Mouse (Mus musculus) adrenal gland, postnatal 10 days (tissue): ENCODE data around the gene Tubgcp6. TPM values are rescaled to one million over a fixed set of nuclear protein-coding genes. Genes with fewer than 3 reads are reported as not detected.

ENCODE experiments used
- DNase-seq: peaks from one replicate; pipeline ENCODE4 v3.0.0; 2021; ENCODE audit warnings: mixed read lengths
- total RNA-seq, 2 experiments: library from RNA; stranded (reverse); gene quantifications; 2 replicates each; pipeline ENCODE4 v1.2.3; 2021

Tubgcp6 gene
- total RNA-seq, 2 experiments from 2014 or later = 13.5 to 18.6 TPM

DNA sequence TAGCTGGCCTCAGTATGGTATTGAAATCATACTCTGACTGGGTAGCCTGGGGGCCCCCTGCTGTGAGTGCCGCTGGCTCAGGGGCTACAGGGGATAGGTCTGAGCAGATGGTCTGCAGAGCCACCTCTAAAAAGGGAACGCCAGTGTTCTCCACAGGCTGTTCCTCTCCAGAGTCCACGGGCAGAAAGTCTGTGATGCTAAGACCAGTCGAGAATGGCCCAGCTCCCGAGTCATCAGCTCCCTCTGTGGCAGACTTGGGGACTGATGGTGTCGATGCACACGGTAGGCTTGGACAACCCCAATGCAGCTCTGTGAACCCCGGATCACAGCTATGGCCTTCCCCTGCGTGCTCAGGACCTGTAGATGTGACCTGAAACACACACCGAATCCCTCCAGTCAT lies 19.0 kb downstream of the Tubgcp6 start:
- DNase-seq = no peak

DNA sequence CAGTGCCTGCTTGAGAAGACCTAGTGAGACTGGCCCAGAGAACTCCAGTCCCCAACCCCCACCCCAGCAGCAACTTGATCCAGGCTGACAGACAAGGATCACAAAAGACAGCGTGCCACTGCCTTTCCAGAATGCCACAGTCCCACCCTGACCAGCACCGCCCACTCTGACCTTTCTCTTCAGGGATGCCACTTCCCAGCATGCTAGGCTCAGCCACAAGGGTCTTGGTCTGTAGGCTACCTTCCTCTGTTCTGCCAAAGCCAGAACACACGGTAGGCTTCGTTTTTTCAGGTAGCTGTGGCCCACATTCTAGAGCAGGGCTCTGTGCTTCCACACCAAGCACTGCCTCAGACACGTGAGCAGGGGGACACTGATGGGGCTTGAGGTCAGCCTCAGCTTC lies 20.3 kb downstream of the Tubgcp6 start:
- DNase-seq = no peak

DNA sequence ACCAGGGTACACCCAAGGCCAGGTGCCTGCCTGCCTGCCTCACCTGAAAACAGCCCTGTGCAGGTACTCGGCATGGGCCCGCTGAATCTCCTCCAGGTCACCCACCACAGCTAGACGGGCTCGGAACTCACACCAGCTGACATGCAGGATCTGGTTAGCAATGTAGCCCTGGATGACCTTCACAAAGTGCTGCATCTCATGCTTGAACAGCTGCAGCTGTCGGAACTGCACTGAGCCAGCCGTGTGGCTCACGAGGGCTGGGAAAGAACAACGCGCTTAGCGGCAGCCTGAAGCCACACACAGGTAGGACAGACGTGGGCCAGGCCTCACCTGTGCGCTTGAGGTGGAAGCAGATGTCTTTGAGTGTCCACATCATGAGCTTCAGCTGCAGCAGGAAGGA lies 22.1 kb downstream of the Tubgcp6 start:
- no peak for DNase-seq

DNA sequence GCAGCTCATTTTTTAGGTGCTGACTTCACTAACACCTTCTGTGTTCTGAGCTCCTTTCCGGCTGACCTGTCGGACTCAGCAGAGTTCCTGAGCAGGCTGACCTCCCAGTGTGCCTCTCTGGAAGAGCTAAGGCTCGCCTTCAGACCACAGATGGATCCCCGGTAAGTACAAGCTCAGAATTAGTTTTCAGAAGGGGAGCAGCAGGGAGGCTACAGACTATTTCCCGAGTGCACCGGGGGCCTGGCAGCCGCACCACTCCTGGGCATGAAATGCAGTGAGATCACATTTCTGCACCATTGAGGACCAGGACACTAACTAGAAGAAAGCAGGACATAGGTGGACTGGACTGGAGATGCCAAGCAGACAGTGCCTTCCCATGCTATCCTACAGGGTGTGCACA lies 24.3 kb downstream of the Tubgcp6 start:
- DNase-seq = no peak

DNA sequence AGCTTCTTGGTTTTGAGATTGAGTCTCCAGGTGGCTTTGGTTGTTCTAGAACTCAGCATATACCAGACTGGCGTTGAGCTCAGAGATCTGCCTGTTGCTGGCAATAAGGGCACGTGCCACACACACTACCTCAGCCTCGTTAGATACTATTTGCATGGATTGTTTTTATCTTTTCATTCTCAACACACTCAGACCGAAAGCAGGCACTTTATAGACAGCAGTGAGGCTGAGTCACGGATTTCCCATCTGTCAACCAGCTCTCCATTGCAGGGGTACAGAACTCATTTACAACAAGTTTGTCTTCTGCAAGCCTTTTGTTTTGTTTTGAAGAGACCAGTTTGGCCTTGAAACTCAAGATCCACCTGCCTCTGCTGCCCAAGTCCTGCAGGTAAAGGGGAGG lies 25.5 kb downstream of the Tubgcp6 start:
- no peak for DNase-seq

DNA sequence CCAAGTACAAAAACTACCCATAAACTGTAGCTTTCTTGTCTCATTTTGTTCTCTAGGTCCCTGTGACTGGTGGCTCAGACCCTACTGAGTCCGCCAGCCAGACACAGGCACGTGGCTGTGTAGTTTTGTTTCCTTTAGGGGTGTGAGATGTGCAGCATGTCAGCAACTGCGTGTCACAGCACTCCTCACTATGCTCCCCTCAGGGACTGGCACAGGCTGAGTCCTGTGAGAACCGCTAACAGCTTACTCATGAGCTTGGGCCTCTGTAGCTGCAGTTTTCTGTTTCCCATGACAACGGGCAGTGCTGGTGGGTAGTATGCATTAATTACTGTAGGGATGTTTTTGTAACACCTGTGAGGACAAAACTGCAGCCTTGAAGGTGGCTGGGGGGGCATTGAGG lies 30.7 kb downstream of the Tubgcp6 start:
- DNase-seq = no peak

DNA sequence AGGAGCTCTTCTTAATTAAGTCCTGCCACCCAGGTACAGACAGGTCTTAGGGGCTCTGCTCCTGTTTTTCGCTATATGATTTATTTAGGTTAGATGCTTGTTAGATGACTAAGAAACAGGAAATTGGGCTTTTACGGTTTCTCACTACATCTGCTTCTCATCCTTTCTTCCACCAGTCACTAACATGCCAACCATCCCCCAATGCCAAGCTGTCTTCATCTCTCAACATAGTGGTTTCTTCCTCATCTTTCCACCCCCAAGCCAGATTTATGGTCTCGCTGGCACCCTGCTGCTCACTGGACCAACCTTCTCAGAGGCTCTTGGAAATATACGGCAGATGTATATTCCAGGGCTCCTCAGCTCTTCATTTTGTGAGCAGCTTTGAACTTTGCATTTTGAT lies 32.2 kb downstream of the Tubgcp6 start:
- no peak for DNase-seq

DNA sequence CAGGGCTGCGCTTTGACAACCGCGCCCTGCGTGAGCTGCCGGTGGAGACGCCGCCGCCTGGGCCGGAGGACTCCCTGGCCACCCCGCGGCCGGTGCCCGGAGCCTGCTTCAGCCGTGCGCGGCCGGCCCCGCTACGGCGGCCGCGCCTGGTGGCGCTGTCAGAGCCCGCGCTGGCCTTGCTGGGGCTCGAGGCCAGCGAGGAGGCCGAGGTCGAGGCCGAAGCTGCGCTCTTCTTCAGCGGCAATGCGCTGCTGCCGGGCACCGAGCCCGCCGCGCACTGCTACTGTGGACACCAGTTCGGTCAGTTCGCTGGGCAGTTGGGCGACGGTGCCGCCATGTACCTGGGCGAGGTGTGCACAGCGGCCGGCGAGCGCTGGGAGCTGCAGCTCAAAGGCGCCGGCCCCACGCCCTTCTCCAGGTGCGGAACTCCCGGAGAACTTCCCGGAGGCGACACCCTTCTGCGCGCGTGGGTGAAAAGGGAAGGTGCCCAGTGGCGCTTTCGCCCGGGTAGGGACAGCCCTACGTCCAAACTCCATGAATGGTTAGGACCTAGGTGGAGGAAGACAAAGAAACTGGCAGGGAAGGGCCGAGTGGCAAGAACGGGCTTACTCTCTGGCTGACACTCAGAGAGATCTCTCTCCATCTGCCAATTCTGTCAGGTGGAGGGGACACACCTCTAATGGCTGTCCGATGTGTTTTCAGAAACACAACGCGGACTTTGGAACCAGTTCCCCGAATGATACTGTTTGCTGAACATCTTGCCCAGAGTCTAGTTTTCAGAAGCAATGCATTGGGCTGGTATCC lies 33.5 kb downstream of the Tubgcp6 start:
- DNase-seq = peak; percentile 67

DNA sequence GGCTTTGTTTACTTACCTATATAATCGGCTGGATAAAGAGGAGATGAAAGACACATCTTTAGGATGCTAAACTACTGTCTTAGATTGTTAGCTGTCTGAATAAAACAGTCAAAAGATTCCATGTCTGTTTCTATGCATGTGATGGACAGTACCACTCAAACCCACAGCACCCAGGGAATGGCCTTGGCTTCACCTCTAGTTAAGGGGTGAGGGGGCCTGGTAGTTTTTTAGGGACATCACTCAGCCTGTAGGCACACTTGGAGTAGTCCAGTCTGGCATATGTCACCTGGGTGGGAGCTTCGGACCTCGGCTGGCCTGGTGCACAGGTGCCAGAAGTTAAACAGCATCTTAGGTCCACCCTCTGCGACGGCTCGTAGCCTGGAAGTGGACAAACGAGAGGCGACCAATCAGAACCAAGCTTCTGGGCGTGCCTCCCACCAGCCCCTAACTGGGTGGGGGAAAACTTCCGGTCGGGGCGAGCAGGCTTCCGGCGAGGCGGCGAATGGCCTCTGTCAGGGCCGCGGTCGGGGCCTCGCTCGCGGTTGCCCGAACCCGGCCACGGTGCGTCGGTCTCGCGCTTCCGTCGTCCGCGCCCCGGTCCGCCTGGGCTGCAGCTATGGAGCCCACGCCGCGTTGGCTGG lies 34.2 kb downstream of the Tubgcp6 start, which contains the start of gene Selenoo:
TSS of gene Selenoo (plus strand) at position 478 of the 641 bp plus-strand sequence.
- DNase-seq = peak; percentile 95

DNA sequence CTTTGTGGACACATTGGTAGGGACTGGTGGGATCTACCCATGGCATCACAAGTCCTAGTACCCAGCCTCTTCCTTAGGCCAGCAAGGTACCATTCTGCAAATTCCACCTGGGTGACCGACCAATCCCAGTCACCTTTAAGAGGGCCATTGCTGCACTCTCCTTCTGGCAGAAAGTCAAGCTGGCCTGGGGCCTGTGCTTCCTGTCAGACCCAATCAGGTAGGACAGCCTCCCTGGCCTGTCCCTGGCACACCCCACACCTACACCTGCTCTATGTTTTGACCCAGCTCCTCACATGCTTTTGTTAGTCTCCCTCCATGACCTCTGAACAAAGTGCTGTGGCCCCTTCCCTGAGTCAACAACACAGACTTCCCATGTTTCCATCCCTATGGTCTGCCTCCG lies 38.1 kb downstream of the Tubgcp6 start:
- DNase-seq = no peak

DNA sequence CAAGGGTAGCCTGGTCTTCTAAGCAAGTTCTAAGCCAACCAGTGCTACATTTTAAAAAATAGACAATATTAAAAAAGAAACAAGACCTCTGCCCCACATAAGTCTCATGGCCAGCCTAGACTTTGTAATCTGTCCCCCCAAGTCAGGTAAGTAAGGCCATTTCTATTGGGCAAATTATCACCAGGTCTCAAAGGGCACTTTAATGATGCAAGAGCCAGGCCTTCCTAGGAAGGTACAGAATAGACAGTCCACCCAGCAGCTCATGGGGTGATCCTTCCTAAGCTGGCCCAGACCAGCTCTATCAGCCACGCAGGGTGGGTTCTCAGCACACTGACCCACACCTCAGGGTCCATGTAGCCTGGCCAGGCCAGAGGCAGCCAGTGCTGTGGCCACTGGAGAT lies 39.0 kb downstream of the Tubgcp6 start:
- no peak for DNase-seq

DNA sequence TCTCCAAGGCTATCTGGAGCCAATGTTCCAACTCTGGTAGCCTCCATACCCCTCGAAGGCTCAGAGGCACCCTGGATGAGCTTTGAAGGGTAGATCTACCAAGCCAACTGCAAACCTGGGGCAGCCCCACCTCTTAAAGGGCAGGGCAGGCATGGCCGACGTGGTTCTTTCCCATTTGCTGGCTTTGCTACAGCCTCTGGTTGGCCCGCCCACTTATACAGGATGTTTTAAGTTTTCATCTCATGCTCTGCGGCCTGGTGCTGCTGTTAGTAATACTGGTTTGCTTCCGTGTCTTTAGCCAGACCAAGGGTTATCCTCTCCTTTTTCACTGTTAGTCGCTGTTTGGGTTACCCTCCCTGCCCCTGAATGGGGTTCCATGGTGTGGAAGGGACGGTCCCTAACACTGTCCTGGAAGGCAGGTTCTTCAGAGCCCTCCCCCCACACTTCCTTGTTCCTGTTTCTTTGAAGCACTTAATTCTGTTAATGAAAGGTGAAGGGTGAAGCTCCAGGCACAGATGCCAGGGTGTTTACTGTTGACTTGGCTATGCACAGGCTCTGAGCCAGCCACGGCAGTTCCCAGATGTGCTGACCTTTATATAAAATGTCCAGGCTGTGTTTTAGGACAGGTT lies 44.6 kb downstream of the Tubgcp6 start:
- DNase-seq = peak; percentile 67

DNA sequence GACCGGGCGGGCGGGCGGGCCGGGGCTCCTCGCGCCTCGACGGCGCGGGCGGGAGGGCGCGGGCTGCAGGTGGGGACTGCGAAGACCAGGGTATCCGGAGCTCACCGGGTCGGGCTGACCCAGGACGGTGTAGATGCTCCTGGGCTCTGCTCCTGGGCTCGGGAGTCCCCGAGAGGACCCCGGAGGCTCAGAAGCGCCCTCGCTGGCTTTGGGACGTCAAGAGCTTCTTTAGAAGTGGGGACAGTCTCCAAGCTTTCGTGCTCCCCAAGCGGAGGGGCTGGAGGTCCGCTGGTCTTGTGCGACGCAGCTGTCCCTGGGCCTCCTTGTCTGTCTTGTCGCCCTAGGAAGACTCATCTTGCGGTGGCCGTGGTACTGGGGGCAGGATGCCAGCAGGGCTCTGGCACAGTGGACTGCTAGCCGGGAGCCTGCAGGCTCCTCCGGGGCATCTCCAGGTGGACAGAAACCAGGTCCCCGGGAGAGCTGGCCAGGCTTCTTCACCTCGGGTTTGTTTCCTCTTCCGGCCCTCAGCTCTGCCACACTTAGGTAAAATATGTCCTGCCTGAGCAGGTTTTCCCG lies 46.7 kb downstream of the Tubgcp6 start:
- DNase-seq = peak; percentile 76

DNA sequence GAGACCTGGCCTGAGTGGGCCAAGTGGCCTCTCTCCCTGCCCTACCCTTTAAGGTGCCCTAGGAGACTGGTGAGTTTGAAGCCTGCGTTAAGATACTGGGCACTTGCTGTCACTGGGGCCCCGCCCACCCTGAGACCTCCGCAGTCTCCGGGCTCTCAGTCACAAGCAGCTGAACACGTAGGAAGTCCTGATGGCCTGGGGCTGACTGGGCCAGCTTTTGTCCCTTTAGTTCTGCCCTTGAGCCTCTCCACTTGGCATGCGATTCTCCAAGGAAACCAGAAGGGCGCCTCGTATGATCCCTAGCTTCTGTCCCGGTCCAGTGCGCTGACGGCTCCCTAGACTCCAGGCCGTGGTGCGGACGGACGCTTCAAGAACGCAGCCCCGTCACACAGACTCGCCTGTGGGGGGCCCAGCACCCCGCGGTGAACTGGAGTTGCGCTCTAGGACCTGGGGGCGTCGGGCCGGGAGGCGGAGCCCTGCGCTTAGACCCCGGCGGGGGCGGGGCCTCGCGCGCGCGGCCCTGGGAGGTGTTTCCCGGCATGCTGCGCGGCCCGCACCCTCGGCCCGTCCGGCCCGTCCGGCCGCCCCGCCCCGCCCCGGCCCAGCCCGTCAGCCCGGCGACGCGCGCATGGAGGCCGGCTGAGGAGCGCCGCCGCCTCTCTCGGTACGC lies 47.3 kb downstream of the Tubgcp6 start:
- DNase-seq = peak; percentile 96

DNA sequence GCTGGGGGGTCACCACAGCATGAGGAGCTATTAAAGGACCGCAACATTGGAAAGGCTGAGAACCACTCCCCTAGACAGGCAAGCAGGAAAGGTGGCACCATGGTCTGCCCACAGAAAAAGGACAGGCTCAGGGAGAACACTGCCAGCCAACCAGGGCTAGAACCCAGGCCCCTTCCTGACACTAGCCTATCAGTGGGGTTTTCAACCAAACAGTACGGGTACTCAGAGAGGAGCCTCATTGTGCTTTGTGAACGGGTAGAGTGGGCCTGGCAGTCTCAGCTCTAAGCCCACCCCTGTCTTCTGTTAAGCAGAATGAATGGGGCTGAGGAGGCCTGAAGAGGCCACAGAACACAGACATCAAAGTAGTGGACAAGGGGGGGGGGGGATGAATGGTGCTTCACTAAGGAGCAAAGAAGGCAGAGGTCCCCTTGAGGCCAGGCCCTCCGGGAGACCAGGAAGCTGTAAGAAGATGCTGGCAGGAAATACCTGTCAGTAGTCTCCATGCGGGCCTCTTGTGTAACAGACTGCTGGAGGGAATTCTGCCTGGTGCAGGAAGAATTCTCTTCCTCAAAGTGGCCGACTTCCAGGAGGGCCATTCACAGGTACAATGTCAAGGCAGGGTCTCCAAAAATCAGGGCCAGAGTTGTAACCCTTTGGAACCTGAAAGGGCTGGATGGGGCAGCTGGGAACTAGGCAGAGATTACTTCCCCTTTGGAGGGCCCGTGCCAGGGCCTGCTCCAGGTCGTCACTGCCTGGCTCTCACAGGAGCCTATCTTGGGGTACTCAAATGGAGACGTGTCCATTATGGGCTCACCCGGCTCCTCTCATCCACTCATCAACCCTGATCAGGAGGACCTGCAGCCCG lies 48.1 kb downstream of the Tubgcp6 start, which contains the start of gene Trabd:
TSS of gene Trabd (plus strand) at position 512 of the 865 bp plus-strand sequence.
- peak; percentile 28 for DNase-seq

DNA sequence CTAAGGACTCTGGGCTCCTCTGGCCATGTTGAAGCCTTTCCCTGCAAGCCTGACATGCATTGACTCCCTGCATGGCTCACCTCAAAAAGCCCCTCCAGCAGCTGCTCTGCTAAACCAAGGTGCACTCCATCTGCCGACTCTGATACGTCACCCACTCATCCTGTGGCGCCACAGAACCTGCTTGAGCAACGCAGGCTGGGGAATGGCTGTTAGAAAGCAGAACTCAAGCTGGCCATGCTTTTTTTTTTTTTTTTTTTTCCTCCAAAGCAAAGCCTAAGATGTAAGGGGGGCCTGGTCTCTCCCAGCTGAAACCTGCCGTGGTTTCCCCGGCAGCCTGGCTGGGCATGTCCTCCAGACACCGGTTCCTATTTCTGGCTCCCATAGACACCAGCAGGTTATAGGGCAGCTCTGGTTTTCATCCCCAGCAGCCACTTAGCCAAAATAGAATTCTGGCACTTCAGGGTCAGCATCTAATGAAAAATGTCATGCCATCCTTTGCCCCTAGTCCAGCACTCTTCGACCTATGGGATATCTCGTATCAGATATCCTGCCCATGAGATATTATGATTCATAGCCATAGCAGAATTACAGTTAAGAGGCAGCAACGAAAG lies 48.8 kb downstream of the Tubgcp6 start:
- no peak for DNase-seq

DNA sequence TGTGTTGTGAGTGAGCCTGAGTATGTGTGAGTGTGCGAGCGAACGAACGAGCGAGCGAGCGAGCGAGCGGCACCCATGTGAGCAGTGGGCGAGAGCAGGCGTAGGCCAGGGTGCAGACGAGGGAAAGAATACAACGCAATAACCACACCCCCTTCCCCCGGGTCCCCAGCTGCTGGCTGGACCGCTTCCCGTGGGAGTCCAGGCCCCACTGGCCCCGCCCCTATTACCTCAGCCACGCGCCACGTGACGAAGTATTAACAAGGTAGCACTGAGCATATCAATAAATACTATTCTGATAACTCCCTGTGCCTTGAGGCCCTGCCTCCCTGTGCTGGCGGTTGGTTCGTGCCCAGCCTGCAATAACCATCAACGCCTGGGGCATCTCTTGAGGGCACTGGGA lies 52.3 kb downstream of the Tubgcp6 start:
- DNase-seq = no peak

DNA sequence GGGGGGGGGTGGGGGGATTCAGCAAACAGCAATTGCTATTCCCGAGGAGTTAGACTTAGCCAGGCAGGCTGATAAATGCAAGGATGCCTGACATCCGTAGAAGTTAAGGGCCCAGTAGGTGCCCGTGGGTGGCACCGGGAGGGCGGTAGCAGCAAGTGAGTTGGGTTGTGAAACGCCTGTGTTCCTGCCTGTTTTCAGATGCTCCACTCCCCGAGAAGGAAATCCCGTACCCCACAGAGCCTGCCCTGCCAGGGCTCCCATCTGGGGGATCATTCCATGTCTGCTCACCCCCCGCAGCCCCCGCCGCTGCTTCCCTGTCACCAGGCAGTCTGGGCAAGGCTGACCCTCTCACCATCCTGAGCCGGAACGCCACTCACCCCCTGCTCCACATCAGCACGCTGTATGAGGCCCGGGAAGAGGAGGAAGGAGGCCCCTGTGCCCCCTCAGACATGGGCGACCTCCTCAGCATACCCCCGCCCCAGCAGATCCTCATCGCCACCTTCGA lies 53.5 kb downstream of the Tubgcp6 start:
- no peak for DNase-seq

DNA sequence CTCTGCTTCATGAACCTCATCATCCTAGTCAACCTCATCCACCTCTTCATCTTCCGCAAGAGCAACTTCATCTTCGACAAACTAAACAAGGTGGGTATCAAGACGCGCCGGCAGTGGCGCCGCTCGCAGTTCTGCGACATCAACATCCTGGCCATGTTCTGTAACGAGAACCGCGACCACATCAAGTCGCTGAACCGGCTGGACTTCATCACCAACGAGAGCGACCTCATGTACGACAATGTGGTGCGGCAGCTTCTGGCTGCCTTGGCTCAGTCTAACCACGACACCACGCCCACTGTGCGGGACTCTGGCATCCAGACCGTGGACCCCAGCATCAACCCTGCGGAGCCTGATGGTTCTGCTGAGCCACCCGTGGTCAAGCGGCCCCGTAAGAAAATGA lies 54.7 kb downstream of the Tubgcp6 start:
- DNase-seq = no peak

DNA sequence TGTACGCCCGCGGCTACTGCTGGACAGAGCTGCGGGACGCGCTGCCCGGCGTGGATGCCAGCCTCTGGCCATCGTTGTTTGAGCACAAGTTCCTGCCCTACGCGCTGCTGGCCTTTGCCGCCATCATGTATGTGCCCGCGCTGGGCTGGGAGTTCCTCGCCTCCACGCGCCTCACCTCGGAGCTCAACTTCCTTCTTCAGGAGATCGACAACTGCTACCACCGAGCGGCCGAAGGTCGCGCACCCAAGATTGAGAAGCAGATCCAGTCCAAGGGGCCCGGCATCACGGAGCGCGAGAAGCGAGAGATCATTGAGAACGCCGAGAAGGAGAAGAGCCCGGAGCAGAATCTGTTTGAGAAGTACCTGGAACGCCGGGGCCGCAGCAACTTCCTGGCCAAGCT lies 55.3 kb downstream of the Tubgcp6 start:
- no peak for DNase-seq

DNA sequence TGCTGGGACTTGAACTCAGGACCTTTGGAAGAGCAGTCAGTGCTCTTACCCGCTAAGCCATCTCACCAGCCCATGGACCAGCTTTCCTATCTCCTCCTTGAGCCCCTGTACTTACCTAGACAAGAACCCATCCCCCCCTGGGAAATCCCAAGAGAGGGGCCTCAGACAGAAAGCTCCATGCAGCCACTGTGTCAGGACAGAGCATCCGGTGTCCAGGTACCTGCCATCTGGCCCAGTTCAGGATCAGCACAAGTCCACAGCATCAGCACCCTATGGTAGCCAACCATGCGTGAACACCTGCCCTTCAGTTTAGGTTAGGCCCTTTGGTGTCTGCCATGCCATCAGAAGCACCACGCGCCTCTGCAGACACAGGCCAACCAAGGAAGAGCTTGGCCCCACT lies 58.0 kb downstream of the Tubgcp6 start:
- peak; percentile 0 for DNase-seq
